Mouse (Mus musculus): ENCODE data around the gene Gm28230. TPM values are rescaled to one million over a fixed set of nuclear protein-coding genes. Genes with fewer than 3 reads are reported as not detected.
A peak's percentile ranks its signal among the peaks of the same experiment; 100 is the strongest.

The Gm28230 gene
- polyA plus RNA-seq, 1 experiment from 2014 or later: not detected

DNA sequence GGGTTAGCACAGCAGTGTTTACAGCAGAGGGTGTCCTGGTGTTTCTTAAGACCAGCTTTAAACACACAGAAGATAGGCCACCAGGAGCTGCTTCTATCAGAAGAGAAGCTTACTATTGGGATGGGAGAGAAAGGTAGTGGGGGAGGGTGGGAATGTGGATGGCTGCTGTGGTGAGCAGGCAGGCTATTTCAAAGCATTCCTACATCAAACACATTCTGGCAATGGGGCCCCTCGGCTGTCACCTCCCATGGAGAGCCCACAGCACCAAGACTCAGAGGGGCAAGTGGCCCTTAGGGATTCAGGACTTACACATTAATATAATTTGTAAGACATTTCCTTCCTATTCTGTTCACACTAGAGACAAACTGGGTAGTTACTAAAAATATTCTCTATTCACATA, 33.6 kb downstream of the Gm28230 start:
- Histone ChIP-seq H3K9me3 (ENCODE audit: low read length) (no peaks in the 10 kb centered on the region), H3K27ac (ENCODE audit: low read depth) (no peak overlapping the region), H3K4me1 (ENCODE audit: insufficient read depth) (peaks cover 3% of the 10 kb centered on the region; the same call in 1 of the 2 replicates), H3K4me3 (ENCODE audit: low read depth, low read length) (no peak overlapping the region), H3K9ac (replicated peaks) (no peak overlapping the region), H3K4me2 (ENCODE audit: low read depth, low read length) (no peak overlapping the region), H3K27me3 (ENCODE audit: insufficient read depth, low read length) (peaks cover 78% of the 10 kb centered on the region), H3K36me3 (replicated peaks; ENCODE audit: insufficient read depth, low read length) (no peaks in the 10 kb centered on the region)
- no peak for TF ChIP-seq EP300 (IDR thresholded peaks at IDR 0.05; ENCODE audit: low read depth)
- no peak for TF ChIP-seq CTCF (IDR thresholded peaks at IDR 0.05; ENCODE audit: low read depth)
- 4% methylated on average over 1 of the region's 1 CpGs for WGBS (ENCODE audit: insufficient replicate concordance)
- ATAC-seq: no peak
- DNase-seq: peak; percentile 4

DNA sequence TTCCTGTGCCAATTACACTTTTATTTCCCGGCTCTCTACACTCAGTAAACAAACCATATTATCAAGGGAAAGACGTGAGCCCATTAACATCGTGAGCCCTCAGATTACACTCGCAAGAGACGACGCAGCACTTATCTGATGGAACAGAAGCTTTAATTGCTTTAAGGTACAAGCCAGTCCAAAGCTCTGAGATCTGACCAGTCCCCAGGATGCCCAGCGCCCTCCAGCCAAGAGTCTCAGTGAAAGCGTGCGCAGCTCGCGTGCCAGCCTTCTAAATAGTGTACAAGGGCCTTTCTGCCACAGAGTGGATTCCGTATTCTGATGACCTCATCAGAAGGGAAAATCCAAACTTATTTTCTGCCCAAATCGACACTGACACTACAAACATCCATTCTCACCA, 35.4 kb downstream of the Gm28230 start:
- H3K27ac ChIP-seq (ENCODE audit: low read depth): no peak overlapping the region
- TF ChIP-seq CTCF (IDR thresholded peaks at IDR 0.05; ENCODE audit: low read depth) (no peak), EP300 (IDR thresholded peaks at IDR 0.05; ENCODE audit: low read depth) (no peak)
- no peak overlapping the region for H3K9ac ChIP-seq (replicated peaks)
- H3K36me3 ChIP-seq (replicated peaks; ENCODE audit: insufficient read depth, low read length): no peaks in the 10 kb centered on the region
- H3K4me2 ChIP-seq (ENCODE audit: low read depth, low read length): no peak overlapping the region
- DNase-seq: peak; percentile 7
- peaks cover 66% of the 10 kb centered on the region for H3K27me3 ChIP-seq (ENCODE audit: insufficient read depth, low read length)
- 9% methylated on average over 13 of the region's 13 CpGs for WGBS (ENCODE audit: insufficient replicate concordance)
- H3K4me1 ChIP-seq (ENCODE audit: insufficient read depth): peaks cover 3% of the 10 kb centered on the region; the same call in 1 of the 2 replicates
- ATAC-seq: no peak
- H3K4me3 ChIP-seq (ENCODE audit: low read depth, low read length): no peak overlapping the region
- no peaks in the 10 kb centered on the region for H3K9me3 ChIP-seq (ENCODE audit: low read length)

DNA sequence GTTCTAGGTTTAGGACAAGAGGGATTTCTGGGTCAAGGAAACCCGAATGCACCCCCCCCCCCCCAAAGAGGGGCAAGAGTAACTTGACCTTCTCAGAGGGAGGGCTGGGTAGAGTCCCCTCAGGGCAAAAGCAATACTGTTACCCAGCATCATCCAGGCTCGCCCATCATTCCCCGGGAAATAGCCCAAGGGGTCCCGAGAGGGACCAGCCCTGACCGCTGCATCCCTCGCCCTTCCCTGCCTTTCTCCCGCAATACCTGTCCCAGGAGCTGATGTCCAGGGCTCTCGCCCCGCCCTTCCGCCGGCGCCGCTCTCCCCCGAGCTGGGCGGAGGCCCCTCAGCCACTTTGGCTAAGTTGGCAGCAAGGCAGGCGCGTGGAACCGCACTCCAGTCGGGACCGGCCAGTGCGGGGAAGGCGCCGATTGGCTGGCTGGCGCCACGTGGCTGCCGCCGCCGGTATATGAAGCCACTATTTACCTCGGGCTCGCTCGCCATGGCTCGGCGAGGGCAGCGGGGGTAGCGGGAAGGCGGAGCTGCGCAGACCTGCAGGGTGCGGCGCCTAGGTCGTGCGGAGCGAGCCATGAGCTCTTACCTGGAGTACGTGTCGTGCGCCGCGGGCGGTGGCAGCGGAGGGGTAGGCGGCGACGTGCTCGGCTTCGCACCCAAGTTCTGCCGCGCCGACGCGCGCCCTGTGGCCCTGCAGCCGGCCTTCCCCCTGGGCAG, 36.2 kb downstream of the Gm28230 start, which contains the start of gene Hoxd1:
Gene Hoxd1, plus strand, starts transcription at position 459 of the 723 bp plus-strand sequence.
- peak; percentile 20 for DNase-seq

DNA sequence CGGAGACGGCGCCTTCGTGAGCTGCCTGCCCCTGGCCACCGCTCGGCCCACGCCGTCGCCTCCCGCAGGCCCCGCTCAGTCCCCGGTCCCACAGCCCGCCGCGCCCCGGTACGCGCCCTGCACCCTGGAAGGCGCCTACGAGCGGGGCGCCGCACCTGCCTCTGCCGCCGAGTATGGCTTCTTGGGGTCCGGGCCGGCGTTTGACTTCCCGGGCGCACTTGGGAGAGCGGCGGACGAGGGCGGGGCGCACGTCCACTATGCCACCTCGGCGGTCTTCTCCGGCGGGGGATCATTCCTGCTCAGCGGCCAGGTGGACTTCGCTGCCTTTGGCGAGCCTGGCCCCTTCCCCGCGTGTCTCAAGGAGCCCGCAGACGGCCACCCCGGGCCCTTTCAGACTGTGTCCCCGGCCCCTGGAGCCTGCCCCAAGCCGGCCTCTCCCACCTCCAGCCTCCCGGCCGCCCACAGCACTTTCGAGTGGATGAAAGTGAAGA, 36.8 kb downstream of the Gm28230 start:
- ATAC-seq (no peak), DNase-seq (no peak)
- Histone ChIP-seq H3K4me3 (ENCODE audit: low read depth, low read length) (peak overlapping the region; percentile 15; the same call in 1 of the 2 replicates), H3K9ac (replicated peaks) (no peak overlapping the region), H3K4me2 (ENCODE audit: low read depth, low read length) (peak overlapping the region; percentile 50), H3K27ac (ENCODE audit: low read depth) (no peak overlapping the region), H3K36me3 (replicated peaks; ENCODE audit: insufficient read depth, low read length) (no peaks in the 10 kb centered on the region), H3K4me1 (ENCODE audit: insufficient read depth) (peaks cover 3% of the 10 kb centered on the region; the same call in 1 of the 2 replicates), H3K9me3 (ENCODE audit: low read length) (no peaks in the 10 kb centered on the region), H3K27me3 (ENCODE audit: insufficient read depth, low read length) (peaks cover 56% of the 10 kb centered on the region)
- TF ChIP-seq EP300 (IDR thresholded peaks at IDR 0.05; ENCODE audit: low read depth) (no peak), CTCF (IDR thresholded peaks at IDR 0.05; ENCODE audit: low read depth) (no peak)
- 1% methylated on average over 38 of the region's 53 CpGs for WGBS (ENCODE audit: insufficient replicate concordance)

More for the DNA sequence above, 36.2 kb downstream of the Gm28230 start, which contains the start of gene Hoxd1:
- TF ChIP-seq EP300 (IDR thresholded peaks at IDR 0.05; ENCODE audit: low read depth) (no peak), CTCF (IDR thresholded peaks at IDR 0.05; ENCODE audit: low read depth) (no peak)
- Histone ChIP-seq H3K9me3 (ENCODE audit: low read length) (no peaks in the 10 kb centered on the region), H3K27me3 (ENCODE audit: insufficient read depth, low read length) (peaks cover 61% of the 10 kb centered on the region), H3K27ac (ENCODE audit: low read depth) (no peak within 1 kb of the TSS), H3K4me2 (ENCODE audit: low read depth, low read length) (peak within 1 kb of the TSS; percentile 50), H3K4me1 (ENCODE audit: insufficient read depth) (peaks cover 3% of the 10 kb centered on the region; the same call in 1 of the 2 replicates), H3K36me3 (replicated peaks; ENCODE audit: insufficient read depth, low read length) (no peaks in the 10 kb centered on the region), H3K4me3 (ENCODE audit: low read depth, low read length) (peak within 1 kb of the TSS; percentile 15; the same call in 1 of the 2 replicates), H3K9ac (replicated peaks) (no peak within 1 kb of the TSS)
- no peak for ATAC-seq
- WGBS (ENCODE audit: insufficient replicate concordance): 2% methylated on average over 39 of the region's 61 CpGs

DNA sequence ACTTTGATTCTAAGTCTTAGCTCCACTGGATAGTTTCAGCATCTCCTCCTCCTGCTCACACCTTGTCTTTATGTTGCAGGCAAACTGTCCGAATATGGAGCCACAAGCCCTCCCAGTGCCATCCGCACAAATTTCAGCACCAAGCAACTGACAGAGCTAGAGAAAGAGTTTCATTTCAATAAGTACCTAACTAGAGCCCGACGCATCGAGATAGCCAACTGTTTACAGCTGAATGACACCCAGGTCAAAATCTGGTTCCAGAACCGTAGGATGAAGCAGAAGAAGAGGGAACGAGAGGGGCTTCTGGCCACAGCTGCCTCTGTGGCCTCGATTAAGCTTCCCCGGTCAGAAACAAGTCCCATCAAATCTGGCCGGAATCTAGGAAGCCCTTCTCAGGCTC, 37.4 kb downstream of the Gm28230 start:
- peaks cover 55% of the 10 kb centered on the region for H3K27me3 ChIP-seq (ENCODE audit: insufficient read depth, low read length)
- H3K4me1 ChIP-seq (ENCODE audit: insufficient read depth): peaks cover 3% of the 10 kb centered on the region; the same call in 1 of the 2 replicates
- no peak overlapping the region for H3K4me3 ChIP-seq (ENCODE audit: low read depth, low read length)
- H3K9ac ChIP-seq (replicated peaks): no peak overlapping the region
- no peak for DNase-seq
- no peaks in the 10 kb centered on the region for H3K9me3 ChIP-seq (ENCODE audit: low read length)
- ATAC-seq: no peak
- no peak overlapping the region for H3K27ac ChIP-seq (ENCODE audit: low read depth)
- WGBS (ENCODE audit: insufficient replicate concordance): 43% methylated on average over 10 of the region's 10 CpGs
- H3K4me2 ChIP-seq (ENCODE audit: low read depth, low read length): no peak overlapping the region
- TF ChIP-seq CTCF (IDR thresholded peaks at IDR 0.05; ENCODE audit: low read depth) (no peak), EP300 (IDR thresholded peaks at IDR 0.05; ENCODE audit: low read depth) (no peak)
- no peaks in the 10 kb centered on the region for H3K36me3 ChIP-seq (replicated peaks; ENCODE audit: insufficient read depth, low read length)

DNA sequence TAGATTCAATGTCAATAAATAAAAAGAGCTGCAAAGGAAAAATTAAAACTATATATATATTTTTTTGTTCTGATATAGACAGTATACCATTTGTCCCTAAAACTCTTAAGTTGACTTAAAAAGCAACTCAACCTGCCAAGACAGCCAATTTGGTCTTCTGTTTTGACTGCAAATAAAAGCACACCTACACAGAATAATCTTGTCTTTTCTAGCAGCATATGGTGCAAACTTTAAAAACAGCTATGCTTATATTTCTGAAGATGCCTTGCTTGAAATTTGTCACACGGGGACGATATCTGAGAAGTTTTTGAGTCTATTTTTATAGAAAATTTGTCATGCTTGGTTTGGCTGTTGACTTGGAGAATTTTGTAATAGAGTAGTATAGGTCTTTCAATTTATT, 47.8 kb downstream of the Gm28230 start:
- Histone ChIP-seq H3K36me3 (replicated peaks; ENCODE audit: insufficient read depth, low read length) (no peaks in the 10 kb centered on the region), H3K27me3 (ENCODE audit: insufficient read depth, low read length) (peaks cover 3% of the 10 kb centered on the region; the same call in 1 of the 2 replicates), H3K4me2 (ENCODE audit: low read depth, low read length) (no peak overlapping the region), H3K9ac (replicated peaks) (no peak overlapping the region), H3K27ac (ENCODE audit: low read depth) (no peak overlapping the region), H3K9me3 (ENCODE audit: low read length) (no peaks in the 10 kb centered on the region), H3K4me1 (ENCODE audit: insufficient read depth) (no peaks in the 10 kb centered on the region), H3K4me3 (ENCODE audit: low read depth, low read length) (no peak overlapping the region)
- DNase-seq (no peak), ATAC-seq (no peak)
- 75% methylated on average over 2 of the region's 2 CpGs for whole genome bisulfite sequencing (ENCODE audit: insufficient replicate concordance)
- TF ChIP-seq CTCF (IDR thresholded peaks at IDR 0.05; ENCODE audit: low read depth) (no peak), EP300 (IDR thresholded peaks at IDR 0.05; ENCODE audit: low read depth) (no peak)
